Mouse (Mus musculus): ENCODE results near the gene Igfbp6.
"Not testable (repeated sequence)": the region's sequence is repeated elsewhere in the genome, so short reads cannot be mapped to it uniquely, and the experiment has no call there.

Igfbp6 gene

GRCm38 (mm10) chr15:102136129-102136758, 7.9 kb upstream of the Igfbp6 start, which contains the start of gene Spryd3:
TSS of gene Spryd3 (minus strand) at chr15:102136234.
- CTCF ChIA-PET = interaction anchor here (0.6 kb wide), 2 partner anchors 29 to 30 kb away, joined by 6 to 17 read pairs; no protein-coding TSS in a partner anchor

GRCm38 (mm10) chr15:102141120-102141519, 3.0 kb upstream of the Igfbp6 start:
- CTCF ChIA-PET = no interaction called here

- CTCF ChIA-PET = interaction anchor here (0.6 kb wide), 1 partner anchor 493 kb away, joined by 3 read pairs; no protein-coding TSS in a partner anchor
Observed at GRCm38 (mm10) chr15:102142914-102143912, 949 bp upstream of the Igfbp6 start.

GRCm38 (mm10) chr15:102144726-102145125, 564 bp downstream of the Igfbp6 start:
- CTCF ChIA-PET = no interaction called here

GRCm38 (mm10) chr15:102145330-102145729, 1.2 kb downstream of the Igfbp6 start:
- CTCF ChIA-PET = no interaction called here

GRCm38 (mm10) chr15:102146089-102146488, 1.9 kb downstream of the Igfbp6 start:
- CTCF ChIA-PET = interaction anchor here (0.6 kb wide), 1 partner anchor 23 kb away, joined by 5 read pairs; no protein-coding TSS in a partner anchor

- CTCF ChIA-PET = no interaction called here
Observed at GRCm38 (mm10) chr15:102146882-102147281, 2.7 kb downstream of the Igfbp6 start.

- CTCF ChIA-PET = no interaction called here
Observed at GRCm38 (mm10) chr15:102147674-102148402, 3.7 kb downstream of the Igfbp6 start.

GRCm38 (mm10) chr15:102149561-102149960, 5.4 kb downstream of the Igfbp6 start:
- CTCF ChIA-PET = no interaction called here

- CTCF ChIA-PET = interaction anchor here (0.5 kb wide), 1 partner anchor 45 kb away, joined by 4 read pairs; no protein-coding TSS in a partner anchor
Observed at GRCm38 (mm10) chr15:102150301-102151135, 6.4 kb downstream of the Igfbp6 start, which contains the start of gene Soat2. TSS of gene Soat2 (plus strand) at chr15:102150526.

GRCm38 (mm10) chr15:102152646-102153045, 8.5 kb downstream of the Igfbp6 start:
- CTCF ChIA-PET = no interaction called here

- CTCF ChIA-PET = not testable (repeated sequence)
Observed at GRCm38 (mm10) chr15:102155006-102155405, 10.8 kb downstream of the Igfbp6 start.

GRCm38 (mm10) chr15:102156836-102157235, 12.7 kb downstream of the Igfbp6 start:
- CTCF ChIA-PET = no interaction called here

GRCm38 (mm10) chr15:102160415-102161060, 16.4 kb downstream of the Igfbp6 start:
- CTCF ChIA-PET = no interaction called here

GRCm38 (mm10) chr15:102163900-102164693, 19.9 kb downstream of the Igfbp6 start:
- CTCF ChIA-PET = no interaction called here

- CTCF ChIA-PET = interaction anchor here (0.6 kb wide), 1 partner anchor 161 kb away, joined by 3 read pairs; no protein-coding TSS in a partner anchor
Observed at GRCm38 (mm10) chr15:102165468-102166100, 21.4 kb downstream of the Igfbp6 start.

- CTCF ChIA-PET = no interaction called here
Observed at GRCm38 (mm10) chr15:102167620-102168021, 23.5 kb downstream of the Igfbp6 start.

GRCm38 (mm10) chr15:102169064-102169463, 24.9 kb downstream of the Igfbp6 start:
- CTCF ChIA-PET = no interaction called here

GRCm38 (mm10) chr15:102173581-102173980, 29.4 kb downstream of the Igfbp6 start:
- CTCF ChIA-PET = no interaction called here
